Mouse (Mus musculus) ES-Bruce4 (cell line): ENCODE results near the gene Tmem132b. TPM values are rescaled to one million over a fixed set of nuclear protein-coding genes. Genes with fewer than 3 reads are reported as not detected.
A peak's percentile ranks its signal among the peaks of the same experiment; 100 is the strongest.

Source experiments
- H3K27ac ChIP-seq: 2 replicates; pipeline ENCODE4 v1.5.1; 2012; ENCODE audit warnings: low read length, inconsistent platforms; ENCODE audit not compliant: insufficient read depth
- H3K27me3 ChIP-seq: 2 replicates; pipeline ENCODE4 v1.6.1; 2012; ENCODE audit warnings: mild to moderate bottlenecking, low read length, inconsistent platforms; ENCODE audit not compliant: control insufficient read depth, poor library complexity, insufficient read depth, severe bottlenecking
- H3K36me3 ChIP-seq: 2 replicates; pipeline ENCODE4 v1.6.1; 2012; ENCODE audit warnings: inconsistent platforms, mild to moderate bottlenecking, low read length, moderate library complexity; ENCODE audit not compliant: control insufficient read depth, poor library complexity, insufficient read depth, severe bottlenecking
- H3K4me1 ChIP-seq: one replicate; pipeline ENCODE4 v1.8.1; 2011; ENCODE audit warnings: low read length; ENCODE audit not compliant: control insufficient read depth, insufficient read depth
- H3K4me3 ChIP-seq: 2 replicates; pipeline ENCODE4 v1.5.1; 2011; ENCODE audit warnings: low read depth, mild to moderate bottlenecking, low read length
- H3K9ac ChIP-seq: 2 replicates; pipeline ENCODE4 v1.6.1; 2012; ENCODE audit warnings: low read depth, mild to moderate bottlenecking, inconsistent platforms; ENCODE audit not compliant: poor library complexity, severe bottlenecking
- H3K9me3 ChIP-seq: replicated peaks from 2 replicates; pipeline ENCODE4 v1.6.1; 2012; ENCODE audit warnings: mild to moderate bottlenecking, low read length, inconsistent platforms; ENCODE audit not compliant: control insufficient read depth, poor library complexity, insufficient read depth, severe bottlenecking
- CTCF ChIP-seq: IDR thresholded peaks from one replicate; pipeline ENCODE4 v1.8.1; 2011; ENCODE audit warnings: low read depth, low read length
- EP300 ChIP-seq: IDR thresholded peaks from 2 replicates; pipeline ENCODE4 v1.6.1; 2011; ENCODE audit warnings: low read depth, low read length; ENCODE audit not compliant: insufficient read depth
- POLR2A ChIP-seq: IDR thresholded peaks from one replicate; pipeline ENCODE4 v1.8.1; 2011; ENCODE audit warnings: low read length; ENCODE audit not compliant: insufficient read depth
- polyA plus RNA-seq: library from polyadenylated mRNA; stranded (reverse); fragments of >200 nt; gene quantifications from 2 replicates; pipeline ENCODE4 v1.2.4, GENCODE M21; 2011; ENCODE audit warnings: low read depth; ENCODE audit not compliant: missing spikeins, insufficient read depth, insufficient read length

Gene Tmem132b
- polyA plus RNA-seq, 1 experiment, result 0.15 TPM

DNA sequence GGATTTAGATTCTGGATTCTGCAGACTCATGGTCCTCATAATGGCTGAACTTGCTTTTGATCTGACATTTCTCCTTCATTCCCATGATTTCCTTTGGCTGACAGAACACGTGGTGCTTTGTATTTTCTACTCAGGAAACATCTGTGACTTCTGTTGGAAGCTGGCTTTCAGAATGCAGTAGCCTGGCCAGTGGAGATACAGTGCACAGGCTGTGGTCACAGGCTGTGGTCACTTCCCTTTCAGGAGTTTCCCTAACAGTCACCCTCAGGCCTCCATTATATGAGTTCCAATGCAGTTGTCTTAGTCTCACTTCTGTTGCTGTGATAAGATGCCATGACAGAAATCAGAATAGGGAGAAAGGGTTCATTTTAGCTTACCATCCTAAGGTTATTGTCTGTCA lies 262.7 kb downstream of the Tmem132b start:
- Histone ChIP-seq H3K27ac (no peak overlapping the region), H3K36me3 (no peaks in the 10 kb centered on the region), H3K4me1 (no peaks in the 10 kb centered on the region), H3K27me3 (no peaks in the 10 kb centered on the region), H3K9me3 (no peaks in the 10 kb centered on the region), H3K9ac (no peak overlapping the region), H3K4me3 (no peak overlapping the region)
- no peak for TF ChIP-seq EP300
- TF ChIP-seq POLR2A, result no peak
- TF ChIP-seq CTCF, result no peak

DNA sequence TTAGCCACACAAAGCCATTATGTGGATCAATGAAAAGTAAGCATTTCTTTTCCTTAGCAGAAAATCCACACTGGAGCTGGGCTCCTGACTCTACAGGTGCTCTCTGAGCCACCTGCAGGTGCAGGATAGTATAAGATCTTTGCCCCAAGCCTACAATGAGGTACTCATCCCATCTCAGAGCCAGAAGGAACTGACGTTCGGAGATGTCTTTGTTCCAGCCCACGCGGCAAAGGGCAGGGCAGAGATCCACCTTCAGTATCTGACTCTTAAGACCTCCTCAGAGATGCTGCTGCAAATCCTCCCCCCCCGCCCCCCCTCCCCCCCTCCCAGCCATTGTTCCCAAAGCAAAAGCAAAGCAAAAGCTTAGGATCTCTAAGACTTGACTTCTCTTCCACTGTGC lies 268.0 kb downstream of the Tmem132b start:
- TF ChIP-seq EP300, result no peak
- no peak for TF ChIP-seq CTCF
- no peak for TF ChIP-seq POLR2A
- H3K27me3 ChIP-seq, result no peaks in the 10 kb centered on the region
- no peaks in the 10 kb centered on the region for H3K4me1 ChIP-seq
- no peak overlapping the region for H3K4me3 ChIP-seq
- H3K36me3 ChIP-seq, result no peaks in the 10 kb centered on the region
- H3K27ac ChIP-seq, result no peak overlapping the region
- no peak overlapping the region for H3K9ac ChIP-seq
- H3K9me3 ChIP-seq, result no peaks in the 10 kb centered on the region

DNA sequence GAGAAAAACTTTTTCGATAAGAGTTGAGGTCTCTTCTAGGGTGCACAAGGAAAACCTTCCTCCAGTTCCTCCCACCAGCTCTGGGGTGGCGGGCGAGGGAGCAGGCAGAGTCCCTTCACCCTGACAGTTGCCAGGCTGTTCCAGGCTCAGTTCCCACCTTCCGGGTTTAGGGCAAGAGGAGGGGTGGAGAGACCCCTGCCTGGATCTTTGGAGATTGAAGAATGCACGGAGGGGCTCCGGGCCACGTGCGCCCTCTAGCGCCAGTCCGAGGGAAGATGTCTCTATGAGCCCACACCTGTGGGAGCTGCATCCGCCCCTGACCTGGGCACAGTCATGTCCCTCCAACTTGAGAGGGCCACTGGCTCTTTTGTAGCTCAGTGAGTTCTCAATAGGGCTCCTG lies 268.5 kb downstream of the Tmem132b start:
- Histone ChIP-seq H3K36me3 (no peaks in the 10 kb centered on the region), H3K27me3 (no peaks in the 10 kb centered on the region), H3K9me3 (no peaks in the 10 kb centered on the region), H3K4me3 (no peak overlapping the region), H3K27ac (no peak overlapping the region), H3K9ac (no peak overlapping the region), H3K4me1 (no peaks in the 10 kb centered on the region)
- TF ChIP-seq CTCF, result peak; percentile 77
- no peak for TF ChIP-seq POLR2A

DNA sequence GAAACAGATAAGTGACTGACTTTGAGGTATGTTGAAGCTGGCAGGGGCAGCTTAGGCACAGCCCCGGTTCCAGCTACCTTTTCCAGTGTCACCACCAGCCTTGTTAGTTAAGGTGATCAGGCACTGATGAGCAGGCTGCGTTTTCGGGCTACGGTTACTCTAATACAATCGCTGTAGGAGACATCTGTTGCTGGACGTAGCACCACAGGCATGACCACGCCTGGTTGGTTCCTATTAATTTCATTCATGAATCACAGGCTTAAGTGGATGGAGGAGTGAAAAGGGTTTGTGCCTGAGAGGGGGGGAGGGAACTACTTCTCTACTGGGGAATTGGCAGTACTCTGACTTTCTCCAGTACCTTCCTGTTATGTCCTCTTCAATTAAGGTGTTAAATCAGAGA lies 271.2 kb downstream of the Tmem132b start:
- Histone ChIP-seq H3K4me3 (no peak overlapping the region), H3K9me3 (no peaks in the 10 kb centered on the region), H3K27ac (no peak overlapping the region), H3K9ac (no peak overlapping the region), H3K27me3 (no peaks in the 10 kb centered on the region), H3K36me3 (no peaks in the 10 kb centered on the region), H3K4me1 (no peaks in the 10 kb centered on the region)
- TF ChIP-seq POLR2A (no peak), EP300 (no peak), CTCF (no peak)

DNA sequence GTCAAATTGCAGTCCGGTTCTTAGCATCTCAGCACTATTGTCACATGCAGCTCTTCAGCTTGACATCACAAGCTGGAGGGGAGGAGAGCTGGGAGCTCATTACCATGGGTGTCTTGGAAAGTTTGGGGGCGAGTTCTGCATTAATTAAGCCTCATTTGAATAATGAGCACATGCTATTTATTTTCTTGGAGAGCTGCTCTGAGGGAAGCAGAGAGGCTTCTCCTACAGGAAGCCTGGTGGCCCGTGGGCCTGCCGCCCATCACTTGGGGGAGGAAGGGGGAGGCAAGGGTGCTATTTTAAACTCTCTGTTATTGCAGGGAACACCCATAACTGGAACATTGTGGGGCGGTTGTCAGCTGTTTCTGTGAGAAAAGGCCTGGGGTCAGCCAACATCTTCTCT lies 273.8 kb downstream of the Tmem132b start:
- no peak overlapping the region for H3K4me3 ChIP-seq
- no peak overlapping the region for H3K9ac ChIP-seq
- no peaks in the 10 kb centered on the region for H3K36me3 ChIP-seq
- TF ChIP-seq POLR2A (no peak), EP300 (no peak)
- no peak overlapping the region for H3K27ac ChIP-seq
- H3K9me3 ChIP-seq, result no peaks in the 10 kb centered on the region
- H3K27me3 ChIP-seq, result no peaks in the 10 kb centered on the region
- no peaks in the 10 kb centered on the region for H3K4me1 ChIP-seq

DNA sequence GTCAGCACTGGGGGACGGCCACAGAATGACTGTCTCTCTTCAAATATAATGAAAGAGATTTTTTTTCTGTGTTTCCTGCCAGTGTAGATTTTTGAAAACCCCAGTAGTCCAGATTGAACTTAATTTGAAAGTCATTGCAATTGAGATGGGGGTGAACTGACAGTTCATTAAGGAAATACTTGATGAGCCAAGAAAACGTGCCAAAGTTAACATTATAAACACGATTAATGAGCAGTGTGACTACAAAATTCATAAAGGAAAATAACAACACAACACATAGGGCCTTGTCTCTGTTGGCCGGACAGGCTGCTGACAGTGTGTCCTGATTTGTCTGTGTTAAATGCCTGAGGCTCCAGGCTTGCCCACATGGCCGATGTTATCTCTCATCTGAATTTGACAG lies 276.3 kb downstream of the Tmem132b start:
- no peak overlapping the region for H3K27ac ChIP-seq
- no peaks in the 10 kb centered on the region for H3K36me3 ChIP-seq
- TF ChIP-seq POLR2A, result no peak
- no peak for TF ChIP-seq CTCF
- TF ChIP-seq EP300, result no peak
- H3K27me3 ChIP-seq, result no peaks in the 10 kb centered on the region
- H3K9ac ChIP-seq, result no peak overlapping the region
- no peaks in the 10 kb centered on the region for H3K9me3 ChIP-seq
- no peak overlapping the region for H3K4me3 ChIP-seq
- H3K4me1 ChIP-seq, result no peaks in the 10 kb centered on the region
